Mouse (Mus musculus) stomach, adult 2 months (tissue): ENCODE results near the gene Kcnn1. TPM values are rescaled to one million over a fixed set of nuclear protein-coding genes. Genes with fewer than 3 reads are reported as not detected.

ENCODE experiments used
- polyA plus RNA-seq: library from polyadenylated mRNA; depleted of rRNA; stranded (reverse); fragments of >200 nt; gene quantifications from 2 replicates; pipeline ENCODE4 v1.2.3, GENCODE M21; 2012; rRNA removed

The Kcnn1 gene
- polyA plus RNA-seq, result 2.6 and 3.1 TPM in 2 replicates

DNA sequence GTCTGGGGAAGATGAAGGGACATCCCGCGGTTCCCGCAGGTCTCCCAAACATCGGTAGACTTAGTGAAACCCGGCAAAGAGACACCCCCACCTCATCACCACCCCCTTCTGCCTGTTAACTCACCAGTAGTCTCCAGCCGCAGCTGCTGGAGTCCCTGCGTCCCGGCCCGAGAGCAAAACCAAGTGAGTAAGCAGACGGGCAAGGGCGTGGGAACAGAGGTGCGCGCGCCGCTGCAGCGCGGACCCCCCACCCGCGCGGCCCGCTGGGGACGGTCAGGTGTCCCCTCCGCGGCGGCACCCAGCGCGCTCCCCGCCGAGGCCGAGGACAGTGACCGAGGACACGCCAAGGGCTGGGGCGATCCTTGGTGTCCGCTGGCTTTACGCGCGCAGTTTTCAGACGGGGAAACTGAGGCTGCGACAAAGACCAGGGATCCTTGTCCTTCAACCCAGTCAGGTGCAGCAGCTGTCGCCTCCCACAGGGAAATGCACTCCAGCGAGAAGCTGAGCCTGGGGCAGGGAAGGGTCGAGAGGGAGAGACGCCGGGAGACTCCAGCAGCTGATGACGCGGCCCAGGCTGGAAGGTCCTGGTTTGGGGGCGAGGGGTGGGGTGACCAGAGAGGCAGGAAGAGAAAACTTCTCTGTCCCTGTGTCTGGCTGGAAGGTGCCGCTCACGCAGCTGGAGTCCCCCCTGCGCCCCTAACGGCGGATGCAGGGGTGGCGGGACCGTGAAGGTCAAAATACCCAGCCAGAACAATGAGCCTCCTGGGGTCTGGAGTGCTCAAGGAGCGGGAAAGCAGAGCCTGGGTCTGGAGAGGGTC is at the start of gene Kcnn1:
TSS of gene Kcnn1 (minus strand) at position 435 of the 818 bp plus-strand sequence.

DNA sequence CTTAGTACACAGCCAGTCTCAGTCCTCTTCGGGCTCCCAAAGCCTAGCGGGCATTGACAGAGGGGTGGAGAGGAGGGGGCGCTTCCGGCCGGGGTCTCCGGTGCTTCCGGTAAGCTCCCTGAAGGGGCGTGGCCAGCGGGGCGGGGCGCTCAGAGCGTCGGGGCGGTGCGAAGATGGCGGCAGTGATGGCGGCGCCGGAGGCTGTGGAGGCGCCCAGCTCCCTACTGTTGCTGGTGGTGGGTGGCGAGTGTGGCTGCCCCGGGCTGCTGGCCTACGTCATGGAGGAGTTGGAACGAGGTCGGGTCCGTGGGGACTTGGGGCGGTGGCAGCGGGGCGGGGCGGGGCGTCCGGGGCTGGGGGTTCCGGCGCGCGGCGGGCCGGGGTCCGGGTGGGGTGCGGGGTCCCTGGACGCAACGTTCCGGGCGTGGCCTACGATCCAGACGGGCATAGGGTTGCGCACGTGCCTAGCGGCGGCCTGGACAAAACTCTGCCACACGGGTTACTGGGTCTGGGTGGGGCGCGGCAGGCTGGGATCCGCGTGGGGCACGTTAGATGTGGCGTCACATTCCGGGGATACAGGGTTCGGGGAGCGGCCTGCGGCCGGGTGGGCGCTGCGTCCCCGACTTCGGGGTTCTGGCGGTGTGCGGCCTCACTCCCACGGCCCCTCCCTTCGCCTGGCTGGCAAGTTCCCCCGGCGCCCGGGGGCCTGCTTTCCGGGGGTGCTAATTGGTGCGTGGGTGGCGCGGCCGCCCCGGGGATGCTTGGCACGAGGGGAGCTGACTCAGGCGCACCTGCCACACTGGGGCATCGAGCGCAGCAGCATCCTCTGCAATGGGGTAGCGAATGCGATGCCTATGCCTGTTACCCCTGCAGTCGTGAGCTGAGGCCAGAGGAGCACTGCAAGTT is 43.0 kb upstream of the Kcnn1 start, which contains the start of gene Map1s:
TSS of gene Map1s (plus strand) at position 102 of the 906 bp plus-strand sequence.

DNA sequence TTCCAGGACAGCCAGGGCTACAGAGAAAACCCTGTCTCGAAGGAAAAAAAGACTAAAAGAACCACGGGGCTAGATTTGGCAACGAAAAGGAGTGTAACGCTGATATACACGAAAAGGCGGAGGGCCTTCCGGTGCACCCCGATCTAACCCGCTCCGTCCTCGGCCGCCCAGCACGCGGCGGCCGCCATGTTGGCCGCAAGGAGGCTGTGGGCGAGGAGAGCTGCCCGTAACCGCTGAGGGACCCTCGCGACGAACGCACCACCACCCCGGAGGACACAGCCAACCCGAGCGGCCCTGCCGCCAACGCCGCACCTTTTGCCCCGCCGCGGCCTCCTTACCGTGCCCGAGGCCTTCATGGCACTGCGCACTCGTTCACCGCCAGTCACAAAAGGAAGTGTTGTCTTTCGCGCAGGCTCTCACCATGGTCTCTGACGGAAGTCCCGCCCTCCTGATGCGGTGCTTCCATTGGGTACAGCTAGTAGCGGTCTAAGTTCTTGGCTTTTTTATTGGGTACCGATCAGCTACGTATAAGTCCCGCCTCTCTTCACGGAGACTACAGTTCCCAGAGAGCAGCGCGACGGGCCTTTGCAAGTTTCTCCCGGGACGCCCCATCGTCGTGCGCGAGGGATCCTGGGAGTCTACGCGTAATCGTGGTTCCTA is 34.1 kb upstream of the Kcnn1 start, which contains the start of gene Rpl18a:
TSS of gene Rpl18a (minus strand) at position 392 of the 660 bp plus-strand sequence.

DNA sequence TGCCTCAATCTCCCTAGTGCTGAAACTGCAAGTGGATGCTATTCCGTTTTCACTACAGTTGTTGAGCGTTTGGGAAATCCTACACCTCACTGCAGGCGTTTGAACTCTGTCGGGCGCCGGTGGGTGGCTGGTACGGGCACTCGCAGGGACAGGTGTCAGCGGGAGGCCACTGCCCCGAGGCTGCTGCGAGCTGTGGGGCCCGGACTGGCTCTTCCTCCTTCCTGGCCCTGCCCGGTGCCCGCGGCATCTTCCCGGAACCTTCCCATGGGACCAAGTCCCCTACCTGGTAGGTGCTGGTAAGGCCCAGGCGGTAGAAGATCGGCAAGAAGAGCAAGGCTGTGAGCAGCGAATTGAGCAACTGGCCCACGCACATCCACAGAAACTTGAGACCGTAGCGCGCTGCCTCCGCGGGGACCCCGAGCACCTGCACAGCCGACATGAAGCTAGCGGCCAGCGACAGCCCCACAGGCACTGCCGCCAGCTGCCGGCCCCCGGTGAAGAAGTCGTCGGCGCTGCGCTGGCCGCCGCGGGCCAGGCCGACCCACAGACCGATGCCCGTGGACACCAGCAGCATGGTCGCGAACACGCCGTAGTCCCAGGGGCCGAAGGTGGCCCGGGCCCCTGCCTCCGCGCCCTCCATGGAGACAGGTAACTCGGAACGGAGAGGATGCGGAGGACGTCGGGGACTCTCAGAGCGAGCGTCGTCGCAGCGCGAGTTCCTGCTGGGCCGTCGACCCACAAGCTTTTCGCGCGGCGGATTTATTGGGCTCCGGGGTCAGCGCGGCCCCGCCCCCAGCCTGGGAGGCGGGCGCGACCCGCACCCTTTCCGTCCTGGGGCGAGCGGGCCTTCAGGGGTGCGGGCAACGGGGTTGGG is 29.2 kb upstream of the Kcnn1 start, which contains the start of gene Slc5a5:
TSS of gene Slc5a5 (minus strand) at position 736 of the 874 bp plus-strand sequence.

DNA sequence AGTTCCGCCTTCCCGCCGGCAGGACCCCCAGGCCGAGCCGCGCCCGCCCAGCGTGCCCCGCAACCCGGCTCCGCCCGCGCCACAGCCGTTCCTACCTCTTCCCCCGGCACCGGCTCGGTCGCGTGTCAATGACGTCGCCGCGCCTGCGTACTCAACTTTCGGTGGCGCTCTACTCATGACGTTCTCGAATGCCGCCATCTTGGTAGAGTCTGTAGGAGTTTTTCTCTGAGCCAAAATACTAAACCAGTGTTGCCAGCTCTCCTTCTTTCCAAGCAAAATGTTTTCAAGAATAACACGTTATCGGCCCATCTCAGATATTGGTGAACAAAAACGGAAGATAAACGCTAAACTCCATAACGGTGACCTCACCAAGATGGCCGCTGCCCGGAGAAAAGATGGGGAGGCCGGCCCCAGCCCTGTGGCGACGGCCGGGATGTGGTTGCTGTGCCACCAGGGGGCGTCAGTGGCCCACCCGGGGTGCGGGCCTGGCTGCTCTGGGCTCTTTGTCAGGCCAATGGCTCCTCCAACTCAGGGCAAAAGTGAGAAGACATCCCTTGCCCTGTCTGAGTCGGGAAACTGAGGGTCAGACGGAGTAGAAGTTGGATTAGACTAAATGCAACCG is 10.4 kb upstream of the Kcnn1 start, which contains the start of gene Ccdc124:
TSS of gene Ccdc124 (minus strand) at position 572 of the 622 bp plus-strand sequence.

DNA sequence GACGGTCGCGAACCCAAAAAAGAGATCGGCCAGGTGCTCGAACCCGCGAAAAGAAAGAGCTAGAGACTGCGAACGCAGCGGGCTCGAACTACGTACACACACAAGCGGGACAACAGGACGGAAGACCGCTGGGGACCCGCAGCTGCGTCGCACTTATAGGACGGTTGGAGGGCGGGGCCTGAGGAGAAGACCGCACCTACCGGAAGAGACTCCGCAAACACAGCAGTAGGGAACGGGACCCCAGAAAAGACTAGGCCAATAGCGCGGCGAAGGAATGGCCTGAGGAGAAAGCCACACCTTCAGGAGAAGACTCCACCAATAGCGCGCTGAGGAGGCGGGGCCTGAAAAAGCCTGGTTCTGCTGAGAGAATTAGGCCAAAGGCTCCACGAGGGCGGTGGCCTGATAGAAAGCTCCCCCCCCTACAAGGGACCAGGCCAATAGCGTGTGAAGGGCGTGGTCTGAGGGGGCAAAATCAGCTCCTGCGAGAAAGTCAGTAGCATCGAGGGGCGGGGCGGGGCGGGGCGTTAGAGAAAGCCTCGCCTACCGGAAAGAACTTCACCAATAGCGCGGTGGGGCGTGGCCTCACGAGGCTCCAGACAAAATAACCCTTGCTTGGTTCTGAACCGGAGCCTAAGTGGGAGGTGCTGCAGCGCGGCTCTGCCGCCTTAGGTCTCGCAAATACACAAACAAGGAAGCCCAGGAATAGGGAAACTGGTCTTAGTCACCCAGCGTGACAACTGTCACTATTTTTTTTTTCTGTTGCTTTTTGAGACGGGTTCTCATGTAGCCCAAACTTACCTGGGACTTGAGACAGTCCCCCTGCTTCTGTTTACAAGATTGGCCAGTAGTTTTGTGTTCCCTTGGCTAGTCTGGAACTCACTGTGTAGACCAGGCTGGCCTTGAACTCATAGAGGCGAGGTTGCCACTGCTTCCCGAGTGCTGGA is 23.4 kb downstream of the Kcnn1 start, which contains the start of gene Arrdc2:
TSS of gene Arrdc2 (minus strand) at position 313 of the 944 bp plus-strand sequence.

DNA sequence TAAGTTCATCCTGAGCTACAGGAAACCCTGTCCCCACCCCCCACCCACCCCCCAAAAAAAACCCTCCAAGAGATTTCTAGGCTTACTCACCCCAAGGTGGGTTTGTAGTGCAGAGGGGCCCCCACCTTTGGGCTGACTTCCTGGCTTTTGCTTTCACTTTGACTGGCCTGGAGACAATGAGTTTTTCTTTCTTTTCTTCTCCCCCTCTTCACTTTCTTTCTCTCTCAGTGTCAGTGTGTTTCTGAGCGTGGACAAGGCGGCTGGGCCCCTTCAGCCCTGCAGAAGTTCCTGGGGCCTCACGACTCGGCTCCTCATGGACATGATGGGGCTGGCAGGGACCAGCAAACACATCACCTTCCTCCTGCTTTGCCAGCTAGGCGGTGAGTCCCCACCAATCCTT is 54.8 kb downstream of the Kcnn1 start, which contains the start of gene Il12rb1:
TSS of gene Il12rb1 (plus strand) at position 211 of the 400 bp plus-strand sequence.

DNA sequence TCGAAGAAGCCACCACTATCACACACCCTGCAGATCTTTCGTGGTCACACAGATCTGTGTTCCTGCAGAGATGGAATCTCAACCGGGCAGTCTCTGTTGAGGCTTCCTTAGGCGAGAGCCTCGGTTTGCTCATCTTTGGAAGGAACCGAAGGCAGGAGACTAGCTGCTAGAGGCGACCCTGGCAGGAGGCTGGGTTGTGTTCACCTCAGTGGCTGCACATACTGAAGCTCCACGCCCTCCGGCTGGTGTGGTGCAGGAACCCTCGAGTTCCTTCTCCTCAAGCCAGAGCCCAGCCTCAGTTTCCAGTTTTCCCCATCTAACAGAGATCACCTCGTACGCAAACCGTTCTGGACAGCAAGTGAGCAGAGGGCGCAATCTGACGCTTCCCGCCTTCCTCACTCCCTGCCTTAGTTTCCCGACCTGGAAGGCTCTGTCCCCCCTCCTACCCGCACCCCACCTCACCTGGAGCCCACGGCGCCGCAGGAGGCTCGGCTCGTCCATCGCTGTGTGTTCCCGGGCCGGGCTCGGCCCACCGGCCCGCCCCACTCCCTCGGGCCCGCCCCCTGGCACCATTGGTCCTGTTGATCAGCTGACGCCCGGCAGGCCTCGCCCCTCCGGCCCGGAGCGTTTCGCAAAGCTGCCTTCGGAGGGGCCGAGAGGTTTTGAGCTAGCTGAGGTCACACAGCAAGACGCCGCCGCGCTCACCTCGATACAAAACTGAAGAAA is 58.4 kb downstream of the Kcnn1 start, which contains the start of gene Mast3:
TSS of gene Mast3 (minus strand) at position 574 of the 726 bp plus-strand sequence.

Other genes starting within 250 kb of the Kcnn1 start
- gene Lrrc25, start 247.1 kb downstream of the Kcnn1 start, polyA plus RNA-seq, result 2.1 and 5.5 TPM in 2 replicates
- 1.5 and 4.3 TPM in 2 replicates for gene Gdf15, start 230.8 kb downstream of the Kcnn1 start, polyA plus RNA-seq
- gene Pgpep1, start 202.9 kb downstream of the Kcnn1 start, polyA plus RNA-seq, result 6.0 and 8.1 TPM in 2 replicates
- 43.4 and 55.5 TPM in 2 replicates for gene Lsm4, start 190.0 kb downstream of the Kcnn1 start, polyA plus RNA-seq
- 305 and 826 TPM in 2 replicates for gene Jund, start 164.3 kb downstream of the Kcnn1 start, polyA plus RNA-seq
- 0.01 and 0.06 TPM in 2 replicates for gene Iqcn, start 159.8 kb downstream of the Kcnn1 start, polyA plus RNA-seq
- 78.8 and 98.8 TPM in 2 replicates for gene Gm3336, start 144.7 kb downstream of the Kcnn1 start, polyA plus RNA-seq
- gene Pde4c, start 139.5 kb downstream of the Kcnn1 start, polyA plus RNA-seq, result 4.4 and 8.1 TPM in 2 replicates
- 26.6 and 31.2 TPM in 2 replicates for gene Rab3a, start 108.6 kb downstream of the Kcnn1 start, polyA plus RNA-seq
- 90.0 and 283 TPM in 2 replicates for gene Mpv17l2, start 102.3 kb downstream of the Kcnn1 start, polyA plus RNA-seq
- gene Pik3r2, start 86.5 kb downstream of the Kcnn1 start, polyA plus RNA-seq, result 152 and 224 TPM in 2 replicates
- 40.6 and 40.8 TPM in 2 replicates for gene Mast3, start 58.2 kb downstream of the Kcnn1 start, polyA plus RNA-seq
- gene Il12rb1, start 54.8 kb downstream of the Kcnn1 start, polyA plus RNA-seq, result 0.27 and 0.49 TPM in 2 replicates
- gene Arrdc2, start 23.5 kb downstream of the Kcnn1 start, polyA plus RNA-seq, result 34.5 and 41.1 TPM in 2 replicates
- 38.7 and 55.7 TPM in 2 replicates for gene Ccdc124, start 10.7 kb upstream of the Kcnn1 start, polyA plus RNA-seq
- gene Slc5a5, start 29.5 kb upstream of the Kcnn1 start, polyA plus RNA-seq, result 165 and 247 TPM in 2 replicates
- 3,410 and 3,519 TPM in 2 replicates for gene Rpl18a, start 34.2 kb upstream of the Kcnn1 start, polyA plus RNA-seq
- gene Map1s, start 42.7 kb upstream of the Kcnn1 start, polyA plus RNA-seq, result 19.5 and 26.4 TPM in 2 replicates